Mouse (Mus musculus): ENCODE data around the gene Arid2.

- TF ChIP-seq POLR2A (IDR thresholded peaks at IDR 0.05; ENCODE audit: low read depth, low read length) (no peak), CTCF (IDR thresholded peaks at IDR 0.05; ENCODE audit: extremely low read depth, insufficient read depth, insufficient read length, insufficient replicate concordance) (no peak)
Observed at GRCm38 (mm10) chr15:96377263-96377662, 89.9 kb downstream of the Arid2 start.
